Mouse (Mus musculus) heart, postnatal 0 days (tissue): ENCODE data around the gene Fam136a.

Source experiments
- CTCF ChIP-seq: IDR thresholded peaks from 2 replicates; pipeline ENCODE4 v1.5.1; 2016; ENCODE audit warnings: antibody characterized with exemption, control low read depth, low read depth
- EP300 ChIP-seq: IDR thresholded peaks from 2 replicates; pipeline ENCODE4 v1.6.1; 2016; ENCODE audit warnings: antibody characterized with exemption, low read depth

- TF ChIP-seq EP300, result no peak
- TF ChIP-seq CTCF, result no peak
Observed at GRCm38 (mm10) chr6:86385362-86386104, 20.1 kb downstream of the Fam136a start.
